Mouse (Mus musculus) left cerebral cortex, postnatal 36 days (tissue): ENCODE measurements at regions not wholly inside any gene's neighbourhood (a gene's known extent, or its start where the extent isn't known, plus 50 kb on each side); places are given as distances from the start of the nearest gene placed in this dataset. TPM values are rescaled to one million over a fixed set of nuclear protein-coding genes. Genes with fewer than 3 reads are reported as not detected.

ENCODE experiments used
- microRNA-seq: library from miRNA; unstranded; fragments of <30 nt; microRNA quantifications from one replicate; pipeline ENCODE4 v1.2.0, GENCODE M21; 2022

Small RNA genes lying in the stretch of these regions (microRNA-seq; reads per million reads assigned to microRNA genes)
- gene Gm22234 (not detected), gene Gm25297 (not detected)
